Mouse (Mus musculus): ENCODE results near the gene Prkra.

Gene Prkra

GRCm38 (mm10) chr2:76647883-76648570 is at the start of gene Prkra, which contains the start of gene Pjvk:
Gene Prkra, minus strand, starts transcription at chr2:76648015.
Gene Pjvk, plus strand, starts transcription at chr2:76648476.
- CTCF ChIA-PET = no interaction called here

- CTCF ChIA-PET = no interaction called here
Measured at GRCm38 (mm10) chr2:76695290-76695689, 47.5 kb upstream of the Prkra start.

GRCm38 (mm10) chr2:76693765-76694164 is 46.0 kb upstream of the Prkra start:
- CTCF ChIA-PET = no interaction called here

- CTCF ChIA-PET = no interaction called here
Measured at GRCm38 (mm10) chr2:76690436-76691204, 42.8 kb upstream of the Prkra start.

DNA sequence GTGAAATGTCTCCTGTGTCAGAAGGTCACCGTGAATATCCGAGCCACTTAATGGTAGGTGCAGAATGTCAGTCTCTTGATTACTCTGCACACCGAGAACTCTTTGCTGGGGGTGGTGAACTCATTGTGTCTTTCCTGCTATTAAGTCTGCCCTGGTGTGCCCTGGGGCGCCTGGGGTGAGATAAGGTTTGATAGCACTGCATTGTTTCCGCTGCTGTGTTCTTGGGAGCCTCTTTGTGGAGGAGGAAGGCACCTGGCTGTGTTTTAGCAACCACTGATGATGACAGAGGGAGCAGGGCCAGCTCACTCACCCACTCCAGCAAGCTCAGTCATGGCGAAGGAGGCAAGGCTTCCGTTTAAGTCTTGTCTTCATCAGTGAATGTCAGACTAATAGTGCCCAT is 40.3 kb upstream of the Prkra start:
- CTCF ChIA-PET = no interaction called here

DNA sequence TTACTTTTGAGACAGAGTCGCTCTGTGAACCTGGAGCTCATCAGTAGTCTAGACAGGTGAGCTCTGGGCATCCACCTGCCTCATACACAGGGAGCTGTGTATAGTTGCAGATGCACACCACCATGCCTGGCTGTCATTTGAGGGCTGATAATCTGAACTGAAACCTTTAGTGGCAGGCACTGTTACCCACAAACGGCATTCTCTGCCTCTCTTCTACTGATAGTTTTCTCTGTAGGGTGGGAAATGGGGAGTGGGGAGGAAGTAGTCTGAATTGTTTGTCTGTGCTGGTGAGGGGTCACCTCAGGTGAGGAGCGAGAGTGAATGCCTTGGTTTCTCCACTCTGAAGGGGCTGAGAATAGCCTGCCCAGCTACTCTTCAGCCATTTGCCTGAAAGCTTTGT is 39.8 kb upstream of the Prkra start:
- CTCF ChIA-PET = no interaction called here

DNA sequence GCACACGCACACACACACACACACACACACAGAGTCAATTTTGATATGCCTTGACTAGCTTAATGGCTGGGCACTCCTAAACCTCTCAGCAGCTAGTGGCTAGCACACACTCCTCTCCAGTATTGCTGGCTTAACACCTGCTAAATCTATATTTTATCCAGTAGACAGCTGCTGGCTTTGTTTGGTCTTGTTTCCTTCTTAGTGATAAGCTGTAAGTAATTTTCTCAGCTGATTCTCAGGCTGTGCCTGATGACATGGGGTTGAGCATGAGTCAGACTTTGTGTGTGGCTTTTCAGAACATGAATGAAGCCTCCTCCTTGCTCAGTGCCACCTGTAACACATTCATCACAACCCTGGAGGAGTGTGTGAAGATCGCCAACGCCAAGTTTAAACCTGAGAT is 39.2 kb upstream of the Prkra start:
- CTCF ChIA-PET = no interaction called here

GRCm38 (mm10) chr2:76682301-76682700 is 34.5 kb upstream of the Prkra start:
- CTCF ChIA-PET = no interaction called here

- CTCF ChIA-PET = interaction anchor here (0.6 to 0.7 kb wide), 2 partner anchors 13 to 30 kb away, joined by 4 to 7 read pairs; no protein-coding TSS in a partner anchor
Measured at GRCm38 (mm10) chr2:76676401-76677226, 28.8 kb upstream of the Prkra start.

- CTCF ChIA-PET = interaction anchor here (0.6 to 0.7 kb wide), 2 partner anchors 12 to 30 kb away, joined by 4 to 7 read pairs; no protein-coding TSS in a partner anchor
Measured at GRCm38 (mm10) chr2:76675949-76676348, 28.1 kb upstream of the Prkra start.

DNA sequence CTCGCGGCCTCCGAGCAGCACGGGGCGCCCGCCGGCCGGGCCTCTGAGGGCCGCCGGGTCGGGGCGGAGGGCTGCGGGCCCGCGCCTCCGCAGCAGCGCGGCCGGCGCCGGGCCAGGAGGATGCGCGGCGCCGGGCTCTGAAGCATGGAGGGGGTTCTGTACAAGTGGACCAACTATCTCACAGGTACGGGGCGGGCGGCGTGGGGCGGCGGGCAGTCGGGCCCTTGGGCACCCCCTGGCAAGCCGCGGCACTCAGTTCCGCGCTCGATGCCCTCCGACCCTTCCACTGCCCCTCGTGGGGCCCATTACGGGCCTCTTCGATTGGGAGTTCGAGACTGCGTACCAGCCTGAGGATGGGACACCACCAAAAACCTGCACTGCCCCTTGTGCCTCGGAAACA is 27.6 kb upstream of the Prkra start:
- CTCF ChIA-PET = interaction anchor here (0.5 kb wide), 1 partner anchor 1238 kb away, joined by 6 read pairs; no protein-coding TSS in a partner anchor

GRCm38 (mm10) chr2:76674725-76675427 is 27.1 kb upstream of the Prkra start, which contains the start of gene Plekha3:
Gene Plekha3, plus strand, starts transcription at chr2:76675281.
- CTCF ChIA-PET = interaction anchor here (0.5 to 0.7 kb wide), 3 partner anchors 93 to 1238 kb away, joined by 3 to 6 read pairs (median 3); no protein-coding TSS in a partner anchor

- CTCF ChIA-PET = no interaction called here
Measured at GRCm38 (mm10) chr2:76673472-76674081, 25.8 kb upstream of the Prkra start.

DNA sequence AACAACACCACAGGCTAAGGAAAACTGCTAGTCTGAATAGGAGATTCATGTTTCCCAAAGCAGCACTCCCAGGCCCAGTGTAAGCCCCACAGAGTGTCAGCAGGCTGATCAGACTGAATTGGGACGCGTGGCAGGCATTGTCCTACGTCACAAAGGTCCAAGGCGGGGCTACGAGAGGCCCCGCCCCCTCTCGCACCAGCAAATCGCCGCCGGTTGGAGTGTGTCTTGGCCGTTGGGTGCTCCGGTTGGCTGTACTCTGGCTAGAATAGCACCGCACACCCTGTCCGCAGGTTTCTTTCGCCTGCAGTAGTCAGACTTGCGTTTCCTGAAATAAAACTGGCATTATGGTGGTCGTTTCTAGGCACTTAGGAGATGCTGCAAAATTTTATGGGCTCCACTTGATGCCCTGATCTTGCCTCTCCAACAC is 25.2 kb upstream of the Prkra start, which contains the start of gene Fkbp7:
Fkbp7 (minus strand) TSS at position 151 of the 427 bp plus-strand sequence.
- CTCF ChIA-PET = no interaction called here

DNA sequence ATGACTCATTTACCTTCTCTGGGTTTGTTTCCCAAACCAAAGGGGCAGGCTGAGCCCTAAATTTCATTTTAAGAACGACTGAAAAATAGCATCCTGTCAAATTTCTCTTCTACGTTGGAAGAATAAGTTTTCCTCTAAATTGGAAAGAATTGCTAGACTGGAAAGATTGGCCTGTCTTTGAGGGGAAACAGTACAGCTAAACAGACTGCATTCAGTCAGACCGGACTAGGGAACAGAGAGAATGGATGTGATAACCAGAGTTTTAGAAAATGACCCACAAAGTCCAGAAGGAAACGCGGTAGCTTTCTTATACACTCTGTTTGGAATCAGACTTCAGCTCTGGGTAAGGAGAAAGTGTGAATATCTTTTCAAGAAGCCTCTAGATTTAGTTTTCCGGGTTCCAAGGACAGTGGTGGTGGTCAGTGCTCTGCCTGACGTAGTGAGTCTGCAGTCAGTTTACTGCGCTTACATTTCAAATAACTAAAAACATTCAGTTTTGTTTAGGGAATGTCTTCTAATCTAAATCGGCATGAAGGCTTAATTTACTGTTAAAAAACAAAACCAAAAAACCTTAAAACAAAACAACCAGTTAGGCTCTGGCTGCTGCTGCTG is 24.4 kb upstream of the Prkra start:
- CTCF ChIA-PET = no interaction called here

GRCm38 (mm10) chr2:76671641-76672040 is 23.8 kb upstream of the Prkra start:
- CTCF ChIA-PET = no interaction called here

DNA sequence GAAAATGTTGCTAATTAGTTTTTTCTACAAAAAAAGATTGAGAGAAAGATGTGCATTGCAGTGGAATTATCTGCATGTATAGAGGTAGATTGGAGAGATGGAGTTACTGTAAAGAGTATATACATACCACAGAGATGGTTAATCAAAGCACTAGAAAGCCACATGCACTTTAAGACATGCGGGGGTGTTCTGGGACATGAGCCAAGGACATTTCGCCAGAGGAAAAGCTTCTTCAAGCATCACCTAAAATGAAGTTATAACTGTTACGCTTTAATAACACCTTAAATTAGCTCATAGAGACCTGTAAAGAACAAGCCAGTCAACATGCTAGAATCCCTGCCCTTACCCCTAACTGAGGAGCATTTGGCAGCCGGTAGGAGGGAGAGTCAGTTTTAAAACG is 19.4 kb upstream of the Prkra start:
- CTCF ChIA-PET = no interaction called here

DNA sequence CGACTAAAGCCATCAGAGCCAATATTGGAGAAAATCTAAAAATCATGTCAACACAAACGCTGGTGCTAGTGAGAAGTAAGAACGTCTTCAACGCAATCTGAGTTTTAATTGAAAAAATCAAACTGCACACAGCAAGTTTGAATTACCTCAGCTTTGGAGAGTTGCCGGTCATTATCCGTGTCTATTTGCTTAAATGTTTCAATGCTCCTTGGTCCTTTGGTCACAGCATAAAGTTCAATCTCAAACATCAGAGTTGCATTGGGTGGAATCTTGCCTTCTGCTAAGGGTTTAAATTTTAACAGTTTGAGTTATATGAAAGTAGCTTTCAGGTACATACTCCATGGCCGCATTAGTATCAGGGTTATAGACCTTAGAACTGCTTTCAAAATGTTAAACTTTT is 17.7 kb upstream of the Prkra start:
- CTCF ChIA-PET = no interaction called here

GRCm38 (mm10) chr2:76659419-76659818 is 11.6 kb upstream of the Prkra start:
- CTCF ChIA-PET = no interaction called here

- CTCF ChIA-PET = no interaction called here
Measured at GRCm38 (mm10) chr2:76658551-76658950, 10.7 kb upstream of the Prkra start.

- CTCF ChIA-PET = no interaction called here
Measured at GRCm38 (mm10) chr2:76655982-76656381, 8.2 kb upstream of the Prkra start.
